Mouse (Mus musculus): ENCODE results near the gene Prtn3. TPM values are rescaled to one million over a fixed set of nuclear protein-coding genes. Genes with fewer than 3 reads are reported as not detected.
"Not testable (repeated sequence)": the region's sequence is repeated elsewhere in the genome, so short reads cannot be mapped to it uniquely, and the experiment has no call there.

The Prtn3 gene
- polyA plus RNA-seq, 1 experiment, result 259 TPM

DNA sequence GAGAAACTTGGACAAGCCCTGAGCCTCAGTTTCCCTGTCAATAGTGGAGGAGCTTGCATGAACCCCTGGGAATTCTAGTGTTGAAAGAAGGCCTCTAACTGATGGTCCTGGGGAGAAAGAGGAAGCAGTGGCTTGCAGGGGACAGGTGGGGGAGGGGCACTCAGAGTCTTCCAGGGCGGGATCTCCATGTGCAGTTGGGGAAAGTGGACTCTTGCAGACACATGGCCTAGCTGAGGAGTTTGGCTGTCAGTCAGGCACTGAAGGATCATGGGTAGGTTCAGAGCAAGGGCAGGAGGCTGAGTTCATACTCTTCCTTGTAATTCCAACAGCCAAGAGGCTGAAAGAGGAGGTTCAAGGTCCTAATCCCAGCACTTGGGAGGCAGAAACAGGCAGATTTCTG lies 2.9 kb downstream of the Prtn3 start:
- peak overlapping the region; percentile 35 for H3K27ac ChIP-seq (ENCODE audit: control insufficient read depth, insufficient read depth, low read depth, low read length, poor library complexity)
- H3K4me1 ChIP-seq (ENCODE audit: control insufficient read depth, insufficient read depth, low read length), result peaks cover 15% of the 10 kb centered on the region
- H3K4me3 ChIP-seq (replicated peaks; ENCODE audit: control insufficient read depth, low read depth, low read length), result no peak overlapping the region
- WGBS, result 4% methylated on average over 1 of the region's 1 CpGs
- TF ChIP-seq CTCF (IDR thresholded peaks at IDR 0.05; ENCODE audit: control insufficient read depth, insufficient read depth, low read length), result no peak

DNA sequence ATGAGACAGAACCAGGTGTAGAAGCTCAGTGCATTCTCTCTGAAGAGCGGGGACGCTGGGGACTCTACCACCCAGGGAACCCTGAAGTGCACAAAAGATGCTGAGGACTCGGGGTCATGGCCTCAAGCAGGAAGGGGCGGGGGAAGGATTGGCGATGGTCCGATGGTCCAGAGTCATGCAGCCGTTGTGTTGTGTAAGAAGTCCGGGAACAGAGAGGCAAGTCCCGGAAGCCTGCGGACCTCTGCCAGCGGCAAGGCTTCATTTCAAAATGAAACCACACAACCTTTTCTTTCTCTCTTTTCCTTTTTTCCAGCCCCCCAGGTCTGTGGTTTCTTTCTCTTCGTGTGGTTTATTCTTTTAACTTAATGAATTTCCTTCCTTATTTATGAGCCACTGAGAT lies 3.5 kb downstream of the Prtn3 start:
- Histone ChIP-seq H3K27ac (ENCODE audit: control insufficient read depth, insufficient read depth, low read depth, low read length, poor library complexity) (peak overlapping the region; percentile 45; the same call in 1 of the 2 replicates), H3K4me1 (ENCODE audit: control insufficient read depth, insufficient read depth, low read length) (peaks cover 15% of the 10 kb centered on the region), H3K4me3 (replicated peaks; ENCODE audit: control insufficient read depth, low read depth, low read length) (peak overlapping the region; percentile 14)
- no peak for TF ChIP-seq CTCF (IDR thresholded peaks at IDR 0.05; ENCODE audit: control insufficient read depth, insufficient read depth, low read length)
- WGBS, result 2% methylated on average over 12 of the region's 12 CpGs

DNA sequence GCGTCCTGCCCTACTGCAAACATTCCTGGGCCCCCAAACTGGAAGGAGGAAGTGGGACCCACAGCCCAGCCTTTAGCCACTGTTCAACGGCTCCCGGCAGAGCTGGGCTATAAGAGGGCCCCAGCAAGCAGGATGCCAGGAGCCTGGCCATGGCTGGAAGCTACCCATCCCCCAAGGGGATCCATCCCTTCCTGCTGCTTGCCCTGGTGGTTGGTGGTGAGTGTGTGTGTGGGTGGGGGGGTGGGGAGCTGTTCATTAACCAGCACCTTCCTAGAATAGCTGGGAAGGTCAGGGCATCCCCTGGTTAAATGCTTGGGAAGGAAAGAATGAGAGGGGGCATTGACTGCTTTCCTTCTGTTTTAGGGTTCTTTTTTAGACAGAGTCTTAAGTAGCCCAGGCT lies 5.3 kb downstream of the Prtn3 start:
- 13% methylated on average over 3 of the region's 3 CpGs for WGBS
- no peak for TF ChIP-seq CTCF (IDR thresholded peaks at IDR 0.05; ENCODE audit: control insufficient read depth, insufficient read depth, low read length)
- TF ChIP-seq POLR2A (IDR thresholded peaks at IDR 0.05; ENCODE audit: borderline replicate concordance, control insufficient read depth, low read depth, low read length), result no peak
- H3K4me3 ChIP-seq (replicated peaks; ENCODE audit: control insufficient read depth, low read depth, low read length), result peak overlapping the region; percentile 9

GRCm38 (mm10) chr10:79880721-79881120 lies 6.4 kb downstream of the Prtn3 start:
- peak overlapping the region; percentile 61 for H3K4me3 ChIP-seq (replicated peaks; ENCODE audit: control insufficient read depth, low read depth, low read length)
- H3K27ac ChIP-seq (ENCODE audit: control insufficient read depth, insufficient read depth, low read depth, low read length, poor library complexity), result no peak overlapping the region
- peaks cover 13% of the 10 kb centered on the region; the same call in 1 of the 2 replicates for H3K4me1 ChIP-seq (ENCODE audit: control insufficient read depth, insufficient read depth, low read length)
- WGBS, result 8% methylated on average over 9 of the region's 9 CpGs
- TF ChIP-seq POLR2A (IDR thresholded peaks at IDR 0.05; ENCODE audit: borderline replicate concordance, control insufficient read depth, low read depth, low read length) (no peak), CTCF (IDR thresholded peaks at IDR 0.05; ENCODE audit: control insufficient read depth, insufficient read depth, low read length) (no peak)

More for the DNA sequence above, 5.3 kb downstream of the Prtn3 start:
- H3K4me1 ChIP-seq (ENCODE audit: control insufficient read depth, insufficient read depth, low read length), result peaks cover 12% of the 10 kb centered on the region; the same call in 1 of the 2 replicates
- H3K27ac ChIP-seq (ENCODE audit: control insufficient read depth, insufficient read depth, low read depth, low read length, poor library complexity), result no peak overlapping the region

DNA sequence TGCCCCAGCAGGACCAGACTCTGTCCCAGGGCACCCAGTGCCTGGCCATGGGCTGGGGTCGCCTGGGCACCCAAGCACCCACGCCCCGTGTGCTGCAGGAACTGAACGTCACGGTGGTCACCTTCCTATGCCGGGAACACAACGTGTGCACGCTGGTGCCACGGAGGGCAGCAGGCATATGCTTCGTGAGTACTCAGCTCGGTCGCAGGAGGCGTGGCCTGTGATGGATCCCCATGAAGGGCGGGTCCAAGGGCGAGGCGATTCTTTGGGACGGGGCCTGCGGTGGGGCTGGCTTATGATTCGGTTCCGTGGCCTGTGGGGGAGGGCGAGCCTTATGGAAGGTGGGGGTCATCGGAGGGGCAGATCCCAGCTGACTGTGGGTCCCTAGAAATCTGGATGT lies 7.7 kb downstream of the Prtn3 start:
- TF ChIP-seq CTCF (IDR thresholded peaks at IDR 0.05; ENCODE audit: control insufficient read depth, insufficient read depth, low read length), result no peak
- TF ChIP-seq POLR2A (IDR thresholded peaks at IDR 0.05; ENCODE audit: borderline replicate concordance, control insufficient read depth, low read depth, low read length), result peak; percentile 59; the same call in 1 of the 2 replicates
- peaks cover 12% of the 10 kb centered on the region; the same call in 1 of the 2 replicates for H3K4me1 ChIP-seq (ENCODE audit: control insufficient read depth, insufficient read depth, low read length)
- peak overlapping the region; percentile 58 for H3K4me3 ChIP-seq (replicated peaks; ENCODE audit: control insufficient read depth, low read depth, low read length)
- peak overlapping the region; percentile 36 for H3K27ac ChIP-seq (ENCODE audit: control insufficient read depth, insufficient read depth, low read depth, low read length, poor library complexity)
- under 1% methylated on average over 22 of the region's 22 CpGs for WGBS

GRCm38 (mm10) chr10:79883297-79884084 lies 9.2 kb downstream of the Prtn3 start:
- peak; percentile 92 for TF ChIP-seq CTCF (IDR thresholded peaks at IDR 0.05; ENCODE audit: control insufficient read depth, insufficient read depth, low read length)
- no peak for TF ChIP-seq POLR2A (IDR thresholded peaks at IDR 0.05; ENCODE audit: borderline replicate concordance, control insufficient read depth, low read depth, low read length)
- Histone ChIP-seq H3K27ac (ENCODE audit: control insufficient read depth, insufficient read depth, low read depth, low read length, poor library complexity) (peak overlapping the region; percentile 5; the same call in 1 of the 2 replicates), H3K4me3 (replicated peaks; ENCODE audit: control insufficient read depth, low read depth, low read length) (no peak overlapping the region), H3K4me1 (ENCODE audit: control insufficient read depth, insufficient read depth, low read length) (peaks cover 12% of the 10 kb centered on the region; the same call in 1 of the 2 replicates)
- WGBS, result 11% methylated on average over 22 of the region's 22 CpGs

- 11% methylated on average over 4 of the region's 4 CpGs for WGBS
- H3K27ac ChIP-seq (ENCODE audit: control insufficient read depth, insufficient read depth, low read depth, low read length, poor library complexity), result no peak overlapping the region
- peaks cover 12% of the 10 kb centered on the region; the same call in 1 of the 2 replicates for H3K4me1 ChIP-seq (ENCODE audit: control insufficient read depth, insufficient read depth, low read length)
- no peak overlapping the region for H3K4me3 ChIP-seq (replicated peaks; ENCODE audit: control insufficient read depth, low read depth, low read length)
- TF ChIP-seq POLR2A (IDR thresholded peaks at IDR 0.05; ENCODE audit: borderline replicate concordance, control insufficient read depth, low read depth, low read length) (no peak), CTCF (IDR thresholded peaks at IDR 0.05; ENCODE audit: control insufficient read depth, insufficient read depth, low read length) (no peak)
Observed at GRCm38 (mm10) chr10:79884446-79884845, 10.2 kb downstream of the Prtn3 start.

- H3K4me3 ChIP-seq (replicated peaks; ENCODE audit: control insufficient read depth, low read depth, low read length), result not testable (repeated sequence)
- 27% methylated on average over 3 of the region's 3 CpGs for WGBS
- peak overlapping the region; percentile 21; the same call in 1 of the 2 replicates for H3K27ac ChIP-seq (ENCODE audit: control insufficient read depth, insufficient read depth, low read depth, low read length, poor library complexity)
- H3K4me1 ChIP-seq (ENCODE audit: control insufficient read depth, insufficient read depth, low read length), result peaks cover 12% of the 10 kb centered on the region; the same call in 1 of the 2 replicates
Observed at GRCm38 (mm10) chr10:79884938-79885337, 10.7 kb downstream of the Prtn3 start.

Data from bone marrow, adult 2 months (tissue).